In genomic region chr2:110204705-110205318, GRCm38 (mm10) we compare ENCODE assay signal across 8 mouse cellular contexts.
DNase-seq lines count a peak whose midpoint lies in the region; ATAC-seq and TF ChIP-seq lines count a peak whose summit lies in the region.

No protein-coding gene starts in this region.

- no peak for TF ChIP-seq POLR2A in MEL (IDR thresholded peaks at IDR 0.05; ENCODE audit: control insufficient read depth in 1 of 2, insufficient read depth in 1 of 2, low read depth in 1 of 2, low read length in 2 of 2, poor library complexity in 1 of 2)

- H3K27me3 ChIP-seq in MEL (ENCODE audit: control insufficient read depth in 1 of 2, insufficient read depth in 2 of 2, low read length in 2 of 2): no peaks in the 10 kb centered on the region; a peak in 1 of 4 replicates
- peaks cover 4% of the 10 kb centered on the region for H3K27me3 ChIP-seq in forebrain, embryonic 16.5 days (replicated peaks; ENCODE audit: control insufficient read depth, insufficient read depth, low read length)
- no peaks in the 10 kb centered on the region for H3K27me3 ChIP-seq in liver, embryonic 14.5 days (ENCODE audit: control insufficient read depth, insufficient read depth, low read length)
- H3K27me3 ChIP-seq in neural tube, embryonic 13.5 days: no peaks in the 10 kb centered on the region

- peak; percentile 73 to 91 (median 91) for TF ChIP-seq CTCF in MEL (IDR thresholded peaks at IDR 0.05 in 2 of 3, conservative IDR thresholded peaks at IDR 0.05 in 1 of 3; ENCODE audit: control insufficient read depth in 1 of 3, insufficient read depth in 1 of 3, low read depth in 2 of 3, low read length in 3 of 3, poor library complexity in 1 of 3, severe bottlenecking in 1 of 3)
- TF ChIP-seq CTCF in liver, embryonic 14.5 days (IDR thresholded peaks at IDR 0.05; ENCODE audit: low read depth): peak; percentile 83

- no peak for TF ChIP-seq EP300 in MEL (IDR thresholded peaks at IDR 0.05; ENCODE audit: low read depth in 1 of 2, low read length in 2 of 2)
- TF ChIP-seq EP300 in liver, embryonic 14.5 days (IDR thresholded peaks at IDR 0.05; ENCODE audit: low read depth): no peak

- intact Hi-C loops in heart, postnatal 10 days (cut with DNase I): loop anchor here (1.0 to 5.0 kb wide), 3 partner anchors 142 to 301 kb away; partner anchors contain the start of gene Ccdc34

- H3K79me2 ChIP-seq in MEL (ENCODE audit: control insufficient read depth, insufficient read depth, low read length, poor library complexity): no peaks in the 10 kb centered on the region

- peak; percentile 89 for TF ChIP-seq RAD21 in MEL (IDR thresholded peaks at IDR 0.05; ENCODE audit: low read depth, low read length)

- no peak overlapping the region for H3K27ac ChIP-seq in MEL (ENCODE audit: control insufficient read depth, low read depth, low read length)
- no peak overlapping the region for H3K27ac ChIP-seq in forebrain, embryonic 16.5 days (ENCODE audit: low read length)
- H3K27ac ChIP-seq in liver, embryonic 14.5 days: no peak overlapping the region
- H3K27ac ChIP-seq in neural tube, embryonic 13.5 days (replicated peaks): no peak overlapping the region

- peak overlapping the region in 1 of 2 experiments; percentile 66; a peak in 2 of 4 replicates for H3K4me3 ChIP-seq in MEL (ENCODE audit: control insufficient read depth in 1 of 2, insufficient read depth in 1 of 2, low read depth in 2 of 2, low read length in 2 of 2)
- H3K4me3 ChIP-seq in forebrain, embryonic 16.5 days (replicated peaks; ENCODE audit: low read length): no peak overlapping the region
- no peak overlapping the region for H3K4me3 ChIP-seq in liver, embryonic 14.5 days (ENCODE audit: insufficient read depth in 1 of 2, low read depth in 2 of 2, low read length in 2 of 2)
- H3K4me3 ChIP-seq in neural tube, embryonic 13.5 days: no peak overlapping the region

- peak overlapping the region; percentile 28; the same call in 1 of the 2 replicates for H3K4me2 ChIP-seq in forebrain, embryonic 16.5 days (ENCODE audit: low read length)
- H3K4me2 ChIP-seq in liver, embryonic 14.5 days (ENCODE audit: low read depth): no peak overlapping the region
- H3K4me2 ChIP-seq in neural tube, embryonic 13.5 days: peak overlapping the region; percentile 32

- H3K9ac ChIP-seq in MEL (ENCODE audit: control insufficient read depth, low read depth, low read length, poor library complexity, severe bottlenecking): no peak overlapping the region
- no peak overlapping the region for H3K9ac ChIP-seq in forebrain, embryonic 16.5 days (replicated peaks; ENCODE audit: low read depth, low read length)
- H3K9ac ChIP-seq in liver, embryonic 14.5 days (replicated peaks): no peak overlapping the region
- H3K9ac ChIP-seq in neural tube, embryonic 13.5 days: no peak overlapping the region

- 7% methylated on average over 14 of the region's 14 CpGs for WGBS in forebrain, embryonic 16.5 days
- WGBS in liver, embryonic 14.5 days (ENCODE audit: insufficient replicate concordance): 9% methylated on average over 14 of the region's 14 CpGs
- 9% methylated on average over 14 of the region's 14 CpGs for WGBS in neural tube, embryonic 13.5 days

- ATAC-seq in cerebellum, adult (ENCODE audit: insufficient number of reproducible peaks, low FRiP score, low TSS enrichment): peak; percentile 85
- peak; percentile 75 for ATAC-seq in forebrain, embryonic 16.5 days
- no peak for ATAC-seq in liver, embryonic 14.5 days (ENCODE audit: insufficient read depth)
- peak; percentile 50; the same call in 1 of the 2 replicates for ATAC-seq in neural tube, embryonic 13.5 days (ENCODE audit: low read depth)

- H3K9me3 ChIP-seq in MEL (replicated peaks; ENCODE audit: insufficient read depth, low read length): no peaks in the 10 kb centered on the region
- H3K9me3 ChIP-seq in forebrain, embryonic 16.5 days (ENCODE audit: control insufficient read depth, low read length): no peaks in the 10 kb centered on the region
- H3K9me3 ChIP-seq in liver, embryonic 14.5 days (ENCODE audit: control insufficient read depth, low read length): no peaks in the 10 kb centered on the region
- no peaks in the 10 kb centered on the region for H3K9me3 ChIP-seq in neural tube, embryonic 13.5 days

- no peaks in the 10 kb centered on the region; a peak in 1 of 4 replicates for H3K36me3 ChIP-seq in MEL (ENCODE audit: control insufficient read depth in 1 of 2, insufficient read depth in 2 of 2, low read length in 2 of 2)
- H3K36me3 ChIP-seq in forebrain, embryonic 16.5 days (ENCODE audit: control insufficient read depth, insufficient read depth): no peaks in the 10 kb centered on the region
- H3K36me3 ChIP-seq in liver, embryonic 14.5 days (replicated peaks; ENCODE audit: control insufficient read depth, insufficient read depth, low read depth): no peaks in the 10 kb centered on the region
- H3K36me3 ChIP-seq in neural tube, embryonic 13.5 days: no peaks in the 10 kb centered on the region

- no peaks in the 10 kb centered on the region; a peak in 1 of 4 replicates for H3K4me1 ChIP-seq in MEL (ENCODE audit: control insufficient read depth in 1 of 2, insufficient read depth in 2 of 2, low read length in 2 of 2)
- no peaks in the 10 kb centered on the region for H3K4me1 ChIP-seq in forebrain, embryonic 16.5 days (replicated peaks; ENCODE audit: control insufficient read depth, insufficient read depth, low read length)
- H3K4me1 ChIP-seq in liver, embryonic 14.5 days (replicated peaks; ENCODE audit: control insufficient read depth in 2 of 2, insufficient read depth in 2 of 2, low read length in 1 of 2): peaks cover 3 to 21% of the 10 kb centered on the region in 2 experiments; a peak in 3 of 4 replicates
- H3K4me1 ChIP-seq in neural tube, embryonic 13.5 days (replicated peaks): 0 out of 2 replicates have a peak, but pooled peaks cover 4% of the 10 kb centered on the region

- peak; percentile 64 for DNase-seq in MEL (ENCODE audit: low read depth, low spot score)
- peak; percentile 73 to 85 for DNase-seq in heart, postnatal 10 days
- DNase-seq in kidney, postnatal 4 days: peak; percentile 88 to 91
- DNase-seq in liver, embryonic 14.5 days (ENCODE audit: low read depth in 3 of 3, low spot score in 3 of 3): peak in 2 of 3 experiments; percentile 15 to 27
- DNase-seq in thymus, postnatal 4 days: peak; percentile 72

TF ChIP-seq in MEL, 35 proteins besides CTCF, POLR2A, EP300 and RAD21:
- TF ChIP-seq CHD2 (IDR thresholded peaks at IDR 0.05; ENCODE audit: low read length) (no peak), USF2 (IDR thresholded peaks at IDR 0.05; ENCODE audit: borderline replicate concordance in 1 of 2, insufficient read depth in 1 of 2, low read depth in 1 of 2, low read length in 2 of 2) (no peak), MXI1 (IDR thresholded peaks at IDR 0.05; ENCODE audit: low read depth, low read length) (no peak), ZNF384 (IDR thresholded peaks at IDR 0.05; ENCODE audit: low read depth, low read length) (peak; percentile 76), ZC3H11A (IDR thresholded peaks at IDR 0.05; ENCODE audit: low read depth, low read length) (peak; percentile 91), SMC3 (IDR thresholded peaks at IDR 0.05; ENCODE audit: low read depth, low read length) (peak; percentile 98)

Comparison
In these comparisons a context has a peak if more than half of its experiments do, and no peak if none do; other contexts are left out.
1. DNase-seq: peak in every context shown above with its lines; median percentile 90 in kidney, postnatal 4 days; 79 in heart, postnatal 10 days; 72 in thymus, postnatal 4 days; 64 in MEL; 21 in liver, embryonic 14.5 days.